Mouse (Mus musculus) mouse embryonic stem cell (cell line): ENCODE data around the gene Dgkh.

Source experiments
- in situ Hi-C, 2 experiments: fragments of 300-500 bp; cut with MboI; formaldehyde crosslinking; loops; 1 replicate in 1 of 2; 3 replicates in 1 of 2; pipeline ENCODE4 v1.14.3; 2019 to 2020; ENCODE audit warnings: low sequenced_read_pairs in 2 of 2, low pct_unique_long_range_greater_than_20kb in 1 of 2, mixed read lengths in 1 of 2; ENCODE audit not compliant: unreplicated experiment in 1 of 2

The Dgkh gene

GRCm38 (mm10) chr14:78650379-78651095 is 82.0 kb downstream of the Dgkh start:
- in situ Hi-C loops, result loop anchor here in 1 of 2 experiments (25.0 kb wide), 1 partner anchor 462 kb away; no protein-coding TSS in a partner anchor

GRCm38 (mm10) chr14:78649525-78650274 is 82.9 kb downstream of the Dgkh start:
- in situ Hi-C loops, result loop anchor here in 1 of 2 experiments (25.0 kb wide), 1 partner anchor 463 kb away; no protein-coding TSS in a partner anchor

GRCm38 (mm10) chr14:78645622-78646021 is 87.0 kb downstream of the Dgkh start:
- in situ Hi-C loops, result no loop called here

- in situ Hi-C loops, result no loop called here
Observed at GRCm38 (mm10) chr14:78641314-78641713, 91.3 kb downstream of the Dgkh start.

GRCm38 (mm10) chr14:78639691-78640090 is 92.9 kb downstream of the Dgkh start:
- in situ Hi-C loops, result no loop called here

GRCm38 (mm10) chr14:78635612-78636400 is 96.8 kb downstream of the Dgkh start:
- in situ Hi-C loops, result no loop called here

GRCm38 (mm10) chr14:78632747-78633146 is 99.8 kb downstream of the Dgkh start:
- in situ Hi-C loops, result no loop called here

- in situ Hi-C loops, result no loop called here
Observed at GRCm38 (mm10) chr14:78630923-78631875, 101.4 kb downstream of the Dgkh start.

GRCm38 (mm10) chr14:78627516-78628275 is 104.9 kb downstream of the Dgkh start:
- in situ Hi-C loops, result no loop called here

GRCm38 (mm10) chr14:78618883-78619295 is 113.7 kb downstream of the Dgkh start:
- in situ Hi-C loops, result no loop called here

GRCm38 (mm10) chr14:78613569-78613968 is 119.0 kb downstream of the Dgkh start:
- in situ Hi-C loops, result no loop called here

- in situ Hi-C loops, result no loop called here
Observed at GRCm38 (mm10) chr14:78612111-78612788, 120.3 kb downstream of the Dgkh start.

GRCm38 (mm10) chr14:78594916-78595315 is 137.7 kb downstream of the Dgkh start:
- in situ Hi-C loops, result no loop called here

GRCm38 (mm10) chr14:78592965-78593364 is 139.6 kb downstream of the Dgkh start:
- in situ Hi-C loops, result no loop called here

GRCm38 (mm10) chr14:78590335-78590734 is 142.2 kb downstream of the Dgkh start:
- in situ Hi-C loops, result no loop called here

GRCm38 (mm10) chr14:78584222-78584621 is 148.4 kb downstream of the Dgkh start:
- in situ Hi-C loops, result no loop called here

GRCm38 (mm10) chr14:78583168-78583567 is 149.4 kb downstream of the Dgkh start:
- in situ Hi-C loops, result no loop called here
